Mouse (Mus musculus) thymus, adult 2 months (tissue): ENCODE measurements around the gene Shisa6.

Source experiments
- CTCF ChIP-seq: fragments of 200-500 bp; IDR thresholded peaks from 2 replicates; pipeline ENCODE4 v1.5.1; 2012; ENCODE audit warnings: mild to moderate bottlenecking, control low read depth, low read length, moderate library complexity, borderline replicate concordance; ENCODE audit not compliant: control insufficient read depth, poor library complexity, insufficient read depth; ENCODE audit errors: extremely low read depth
- POLR2A ChIP-seq: fragments of 200-500 bp; IDR thresholded peaks from 2 replicates; pipeline ENCODE4 v1.6.1; 2012; ENCODE audit warnings: mild to moderate bottlenecking, low read length, control low read depth, moderate library complexity; ENCODE audit not compliant: control insufficient read depth, poor library complexity, insufficient read depth; ENCODE audit errors: extremely low read depth

DNA sequence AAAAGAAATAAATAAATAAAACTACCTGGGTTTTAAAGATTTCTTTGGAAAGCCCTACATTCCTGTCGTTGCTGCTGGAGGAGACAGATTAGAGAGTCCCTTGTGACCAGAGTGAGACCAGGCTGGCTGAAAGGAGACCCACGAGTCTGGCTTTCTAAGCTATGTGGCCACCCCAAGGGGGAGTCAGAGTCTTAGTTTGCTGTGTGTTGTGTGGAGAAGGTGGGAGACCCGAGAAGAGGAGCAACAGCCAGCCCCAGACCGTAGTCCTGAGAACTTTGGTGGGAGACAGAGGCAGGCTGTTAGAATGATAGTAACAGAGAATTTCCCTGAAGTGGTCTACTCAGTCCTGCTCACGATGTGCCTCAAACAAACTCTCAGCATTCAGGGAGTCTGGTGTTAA, 1.6 kb upstream of the Shisa6 start:
- no peak for TF ChIP-seq CTCF
- no peak for TF ChIP-seq POLR2A
